Mouse (Mus musculus) kidney, embryonic 14.5 days (tissue): ENCODE data around the gene Cygb. TPM values are rescaled to one million over a fixed set of nuclear protein-coding genes. Genes with fewer than 3 reads are reported as not detected.
"Not testable (repeated sequence)": the region's sequence is repeated elsewhere in the genome, so short reads cannot be mapped to it uniquely, and the experiment has no call there.

Experiments
- ATAC-seq: fragments of 200-750 bp; cut with Nextera tagmentation; 2 replicates; pipeline ENCODE4 v1.8.0; 2017; ENCODE audit warnings: moderate number of reproducible peaks, mild to moderate bottlenecking, moderate TSS enrichment, moderate library complexity; ENCODE audit not compliant: low FRiP score, low TSS enrichment
- H3K27ac ChIP-seq: fragments of 300-500 bp; sonication (generic); 2 replicates; pipeline ENCODE4 v1.5.1; 2014; ENCODE audit warnings: low read depth, mild to moderate bottlenecking, low read length, moderate library complexity, mixed read lengths
- H3K27me3 ChIP-seq: fragments of 300-500 bp; sonication (generic); 2 replicates; pipeline ENCODE4 v1.6.1; 2014; ENCODE audit warnings: mild to moderate bottlenecking, low read length; ENCODE audit not compliant: control insufficient read depth, insufficient read depth
- H3K36me3 ChIP-seq: fragments of 300-500 bp; sonication (generic); 2 replicates; pipeline ENCODE4 v1.6.1; 2014; ENCODE audit warnings: low read length, mixed read lengths; ENCODE audit not compliant: control insufficient read depth, insufficient read depth
- H3K4me1 ChIP-seq: fragments of 300-500 bp; sonication (generic); 2 replicates; pipeline ENCODE4 v1.6.1; 2014; ENCODE audit warnings: low read length, mixed read lengths; ENCODE audit not compliant: control insufficient read depth, insufficient read depth
- H3K4me2 ChIP-seq: fragments of 300-500 bp; sonication (generic); replicated peaks from 2 replicates; pipeline ENCODE4 v1.6.1; 2014; ENCODE audit warnings: low read depth, mild to moderate bottlenecking, low read length
- H3K4me3 ChIP-seq: fragments of 300-500 bp; sonication (generic); 2 replicates; pipeline ENCODE4 v1.5.1; 2014; ENCODE audit warnings: mild to moderate bottlenecking, low read length
- H3K9ac ChIP-seq: fragments of 300-500 bp; sonication (generic); 2 replicates; pipeline ENCODE4 v1.6.1; 2014; ENCODE audit warnings: low read depth, mild to moderate bottlenecking, low read length, moderate library complexity
- H3K9me3 ChIP-seq: fragments of 300-500 bp; sonication (generic); 2 replicates; pipeline ENCODE4 v1.6.1; 2016; ENCODE audit warnings: low read length; ENCODE audit not compliant: control insufficient read depth
- WGBS: fragments of 180-500 bp; shearing (Covaris S2); extraction: QIAGEN DNeasy Blood & Tissue Kit; methylation state at CpG from one replicate; pipeline ENCODE4 v1.1.7; 2014; 5-methylcytosine and 5-hydroxymethylcytosine counted together
- polyA plus RNA-seq: library from polyadenylated mRNA; unstranded; fragments of >200 nt; fragmentation: Nextera tagmentation; extraction: Ambion mirVana; gene quantifications from 2 replicates; pipeline ENCODE4 v1.2.1, GENCODE M21; 2014

The Cygb gene
- polyA plus RNA-seq, 1 experiment from 2014 or later, result 11.3 TPM

- no peak overlapping the region for H3K4me2 ChIP-seq
- no peaks in the 10 kb centered on the region; the same call in 1 of the 2 replicates for H3K27me3 ChIP-seq
- no peak overlapping the region for H3K4me3 ChIP-seq
- no peak overlapping the region for H3K9ac ChIP-seq
- no peak for ATAC-seq
- 89% methylated on average over 7 of the region's 7 CpGs for WGBS
- H3K36me3 ChIP-seq, result no peaks in the 10 kb centered on the region
- H3K4me1 ChIP-seq, result peaks cover 59% of the 10 kb centered on the region
- H3K9me3 ChIP-seq, result no peaks in the 10 kb centered on the region
- no peak overlapping the region for H3K27ac ChIP-seq
Measured at GRCm38 (mm10) chr11:116618666-116619065, 35.4 kb downstream of the Cygb start.

GRCm38 (mm10) chr11:116617641-116618040, 36.5 kb downstream of the Cygb start:
- no peaks in the 10 kb centered on the region for H3K9me3 ChIP-seq
- peaks cover 49% of the 10 kb centered on the region for H3K4me1 ChIP-seq
- no peak for ATAC-seq
- H3K9ac ChIP-seq, result no peak overlapping the region
- H3K36me3 ChIP-seq, result no peaks in the 10 kb centered on the region
- no peak overlapping the region for H3K4me2 ChIP-seq
- no peak overlapping the region for H3K27ac ChIP-seq
- H3K27me3 ChIP-seq, result no peaks in the 10 kb centered on the region
- WGBS, result 82% methylated on average over 7 of the region's 7 CpGs
- H3K4me3 ChIP-seq, result no peak overlapping the region

- Histone ChIP-seq H3K27ac (no peak overlapping the region), H3K9ac (no peak overlapping the region), H3K9me3 (no peaks in the 10 kb centered on the region), H3K4me1 (peaks cover 39% of the 10 kb centered on the region), H3K27me3 (no peaks in the 10 kb centered on the region), H3K4me3 (no peak overlapping the region), H3K36me3 (no peaks in the 10 kb centered on the region), H3K4me2 (no peak overlapping the region)
- no peak for ATAC-seq
- 78% methylated on average over 10 of the region's 10 CpGs for WGBS
Measured at GRCm38 (mm10) chr11:116616438-116617118, 37.5 kb downstream of the Cygb start.

- H3K36me3 ChIP-seq, result no peaks in the 10 kb centered on the region
- no peak overlapping the region for H3K4me3 ChIP-seq
- H3K9me3 ChIP-seq, result no peaks in the 10 kb centered on the region
- no peaks in the 10 kb centered on the region for H3K27me3 ChIP-seq
- H3K9ac ChIP-seq, result no peak overlapping the region
- H3K4me2 ChIP-seq, result no peak overlapping the region
- no peak overlapping the region for H3K27ac ChIP-seq
- WGBS, result 39% methylated on average over 15 of the region's 15 CpGs
- H3K4me1 ChIP-seq, result peaks cover 34% of the 10 kb centered on the region
- peak; percentile 28; the same call in 1 of the 2 replicates for ATAC-seq
Measured at GRCm38 (mm10) chr11:116615735-116616437, 38.2 kb downstream of the Cygb start.

- H3K36me3 ChIP-seq, result no peaks in the 10 kb centered on the region
Measured at GRCm38 (mm10) chr11:116613234-116613633, 40.9 kb downstream of the Cygb start.

GRCm38 (mm10) chr11:116612554-116612953, 41.6 kb downstream of the Cygb start:
- no peaks in the 10 kb centered on the region for H3K9me3 ChIP-seq
- no peaks in the 10 kb centered on the region for H3K36me3 ChIP-seq
- whole genome bisulfite sequencing, result 96% methylated on average over 1 of the region's 1 CpGs
- no peak for ATAC-seq
- H3K4me2 ChIP-seq, result no peak overlapping the region
- no peaks in the 10 kb centered on the region for H3K27me3 ChIP-seq
- H3K4me3 ChIP-seq, result no peak overlapping the region
- no peak overlapping the region for H3K27ac ChIP-seq
- H3K9ac ChIP-seq, result no peak overlapping the region
- peaks cover 16% of the 10 kb centered on the region for H3K4me1 ChIP-seq

More at GRCm38 (mm10) chr11:116613234-116613633, 40.9 kb downstream of the Cygb start:
- 86% methylated on average over 6 of the region's 6 CpGs for WGBS
- no peaks in the 10 kb centered on the region for H3K9me3 ChIP-seq
- no peak overlapping the region for H3K9ac ChIP-seq
- no peak overlapping the region for H3K27ac ChIP-seq
- no peak for ATAC-seq
- peaks cover 16% of the 10 kb centered on the region for H3K4me1 ChIP-seq
- no peak overlapping the region for H3K4me2 ChIP-seq
- H3K4me3 ChIP-seq, result no peak overlapping the region
- no peaks in the 10 kb centered on the region for H3K27me3 ChIP-seq

GRCm38 (mm10) chr11:116611883-116612282, 42.2 kb downstream of the Cygb start:
- H3K4me2 ChIP-seq, result no peak overlapping the region
- no peak overlapping the region for H3K27ac ChIP-seq
- H3K9me3 ChIP-seq, result no peaks in the 10 kb centered on the region
- no peak overlapping the region for H3K4me3 ChIP-seq
- ATAC-seq, result no peak
- WGBS, result 91% methylated on average over 9 of the region's 9 CpGs
- peaks cover 16% of the 10 kb centered on the region for H3K4me1 ChIP-seq
- H3K9ac ChIP-seq, result no peak overlapping the region
- no peaks in the 10 kb centered on the region for H3K27me3 ChIP-seq
- 0 out of 2 replicates have a peak, but pooled peaks cover under 1% of the 10 kb centered on the region for H3K36me3 ChIP-seq

GRCm38 (mm10) chr11:116611168-116611567, 42.9 kb downstream of the Cygb start:
- peaks cover 10% of the 10 kb centered on the region for H3K4me1 ChIP-seq
- H3K9ac ChIP-seq, H3K4me2 ChIP-seq, H3K27ac ChIP-seq, H3K36me3 ChIP-seq, H3K4me3 ChIP-seq, H3K27me3 ChIP-seq, ATAC-seq, H3K9me3 ChIP-seq: not testable (repeated sequence)
- WGBS, result 85% methylated on average over 9 of the region's 9 CpGs

GRCm38 (mm10) chr11:116609965-116610630, 44.0 kb downstream of the Cygb start:
- no peak overlapping the region for H3K27ac ChIP-seq
- no peaks in the 10 kb centered on the region for H3K9me3 ChIP-seq
- no peaks in the 10 kb centered on the region for H3K27me3 ChIP-seq
- no peaks in the 10 kb centered on the region for H3K4me1 ChIP-seq
- 78% methylated on average over 15 of the region's 15 CpGs for WGBS
- H3K36me3 ChIP-seq, result peaks cover 12% of the 10 kb centered on the region
- no peak overlapping the region for H3K9ac ChIP-seq
- no peak overlapping the region for H3K4me3 ChIP-seq
- no peak for ATAC-seq
- H3K4me2 ChIP-seq, result no peak overlapping the region
